Mouse (Mus musculus) liver, embryonic 12.5 days (tissue): ENCODE results near the gene Irak3. TPM values are rescaled to one million over a fixed set of nuclear protein-coding genes. Genes with fewer than 3 reads are reported as not detected.
A peak's percentile ranks its signal among the peaks of the same experiment; 100 is the strongest.

Experiments used
- ATAC-seq: fragments of 200-750 bp; cut with Nextera tagmentation; 2 replicates; pipeline ENCODE4 v1.8.0; 2017; ENCODE audit warnings: moderate number of reproducible peaks, mild to moderate bottlenecking, moderate library complexity
- H3K27ac ChIP-seq: fragments of 300-500 bp; sonication (generic); 2 replicates; pipeline ENCODE4 v1.5.1; 2016; ENCODE audit warnings: mild to moderate bottlenecking
- H3K27me3 ChIP-seq: fragments of 300-500 bp; sonication (generic); replicated peaks from 2 replicates; pipeline ENCODE4 v1.6.1; 2016; ENCODE audit warnings: mild to moderate bottlenecking, moderate library complexity
- H3K36me3 ChIP-seq: fragments of 300-500 bp; sonication (generic); 2 replicates; pipeline ENCODE4 v1.6.1; 2016; ENCODE audit warnings: mild to moderate bottlenecking, moderate library complexity
- H3K4me1 ChIP-seq: fragments of 300-500 bp; sonication (generic); 2 replicates; pipeline ENCODE4 v1.6.1; 2016
- H3K4me2 ChIP-seq: fragments of 300-500 bp; sonication (generic); 2 replicates; pipeline ENCODE4 v1.6.1; 2016; ENCODE audit warnings: mild to moderate bottlenecking, moderate library complexity
- H3K4me3 ChIP-seq: fragments of 300-500 bp; sonication (generic); 2 replicates; pipeline ENCODE4 v1.5.1; 2016; ENCODE audit warnings: mild to moderate bottlenecking, moderate library complexity
- H3K9ac ChIP-seq: fragments of 300-500 bp; sonication (generic); 2 replicates; pipeline ENCODE4 v1.6.1; 2016; ENCODE audit warnings: mild to moderate bottlenecking, moderate library complexity
- H3K9me3 ChIP-seq: fragments of 300-500 bp; sonication (generic); replicated peaks from 2 replicates; pipeline ENCODE4 v1.6.1; 2016; ENCODE audit warnings: mild to moderate bottlenecking, moderate library complexity
- WGBS: fragments of 180-500 bp; shearing (Covaris S2); methylation state at CpG from one replicate; pipeline ENCODE4 v1.1.7; 2016; ENCODE audit not compliant: insufficient replicate concordance; 5-methylcytosine and 5-hydroxymethylcytosine counted together
- polyA plus RNA-seq: library from polyadenylated mRNA; unstranded; fragments of >200 nt; fragmentation: Nextera tagmentation; extraction: Ambion mirVana; gene quantifications from 2 replicates; pipeline ENCODE4 v1.2.1, GENCODE M21; 2016

Gene Irak3
- polyA plus RNA-seq, 1 experiment from 2014 or later = 0.82 TPM

DNA sequence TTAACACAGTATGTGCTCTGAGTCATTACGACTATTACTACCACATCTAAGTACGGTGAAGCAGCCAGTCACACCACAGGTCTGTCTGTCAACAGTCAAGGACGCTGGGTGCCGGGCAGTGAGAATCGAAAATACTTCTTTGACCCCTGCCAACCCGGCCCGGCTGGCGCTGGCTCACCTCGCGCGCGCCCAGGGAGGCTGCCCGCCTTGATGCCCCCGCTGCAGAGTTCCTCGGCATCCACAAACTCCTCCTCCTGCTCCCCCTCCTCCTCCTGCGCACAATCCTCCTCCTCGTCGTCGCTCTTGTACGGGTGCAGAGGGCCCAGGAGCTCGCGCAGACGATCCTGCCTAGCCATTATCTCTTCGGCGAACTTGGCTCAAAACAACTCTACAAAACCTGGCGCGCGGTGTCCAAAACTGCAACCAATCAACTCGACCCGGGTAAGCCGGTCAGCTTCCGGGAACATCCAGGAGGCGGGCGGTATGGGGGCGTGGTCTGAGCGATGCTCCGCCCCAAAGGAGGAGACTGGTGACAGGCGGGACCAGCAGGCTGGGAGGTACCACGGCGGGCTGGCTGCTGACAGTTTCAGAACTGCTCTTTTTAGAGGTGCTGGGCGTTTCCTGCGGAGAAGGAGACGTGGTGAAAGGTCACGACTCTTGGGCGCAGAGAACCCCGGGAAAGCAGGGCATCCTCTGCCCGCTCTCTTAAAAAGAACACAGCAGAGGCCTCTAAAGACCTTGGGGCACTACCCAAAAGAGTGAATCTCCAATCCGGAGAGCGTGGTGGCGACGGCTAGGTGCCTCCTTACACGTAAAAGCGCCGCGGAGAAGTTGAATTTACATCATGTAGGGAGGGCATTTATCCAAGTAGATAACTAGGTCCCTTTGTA is 89.2 kb downstream of the Irak3 start, which contains the start of gene Helb:
Gene Helb (minus strand): TSS at position 481 of the 890 bp plus-strand sequence.
- H3K27me3 ChIP-seq = no peaks in the 10 kb centered on the region
- H3K9me3 ChIP-seq = no peaks in the 10 kb centered on the region
- peak; percentile 99 for ATAC-seq
- H3K4me1 ChIP-seq = peaks cover 18% of the 10 kb centered on the region
- H3K4me2 ChIP-seq = peak within 1 kb of the TSS; percentile 78
- H3K9ac ChIP-seq = peak within 1 kb of the TSS; percentile 85
- WGBS = under 1% methylated on average over 55 of the region's 55 CpGs
- peak within 1 kb of the TSS; percentile 98 for H3K27ac ChIP-seq
- peaks cover 31% of the 10 kb centered on the region for H3K36me3 ChIP-seq
- H3K4me3 ChIP-seq = peak within 1 kb of the TSS; percentile 79

DNA sequence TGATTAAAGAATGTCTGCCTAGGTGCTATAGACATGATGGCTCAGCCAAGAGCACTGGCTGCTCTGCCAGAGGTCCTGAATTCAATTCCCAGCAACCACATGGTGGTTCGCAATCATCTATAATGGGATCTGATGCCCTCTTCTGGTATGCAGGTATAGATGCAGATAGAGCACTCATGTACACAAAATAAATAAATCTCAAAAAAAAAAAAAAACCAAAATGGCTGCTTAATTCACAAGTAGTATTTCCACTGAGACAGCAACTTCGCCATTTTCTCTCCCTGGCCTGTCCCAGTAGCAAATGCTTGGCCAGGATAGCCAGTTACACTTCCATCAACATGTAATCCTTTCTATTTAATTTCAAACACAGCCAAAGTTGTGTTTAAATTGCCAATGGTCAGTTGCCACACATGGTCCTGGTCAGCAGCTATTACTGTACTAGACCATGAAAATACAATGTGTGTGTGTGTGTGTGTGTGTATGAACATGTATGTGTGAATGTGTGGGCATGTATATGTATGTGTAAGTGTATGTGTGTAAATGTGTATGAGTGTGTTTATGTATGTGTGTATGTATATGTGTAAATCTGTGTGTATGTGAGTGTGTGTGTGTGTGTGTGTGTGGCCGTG is 90.1 kb downstream of the Irak3 start:
- Histone ChIP-seq H3K4me2 (peak overlapping the region; percentile 78), H3K36me3 (peaks cover 40% of the 10 kb centered on the region), H3K27ac (peak overlapping the region; percentile 98), H3K4me1 (peaks cover 18% of the 10 kb centered on the region), H3K4me3 (peak overlapping the region; percentile 79), H3K9me3 (no peaks in the 10 kb centered on the region), H3K9ac (peak overlapping the region; percentile 85), H3K27me3 (no peaks in the 10 kb centered on the region)
- ATAC-seq = no peak
- WGBS = 71% methylated on average over 3 of the region's 3 CpGs

DNA sequence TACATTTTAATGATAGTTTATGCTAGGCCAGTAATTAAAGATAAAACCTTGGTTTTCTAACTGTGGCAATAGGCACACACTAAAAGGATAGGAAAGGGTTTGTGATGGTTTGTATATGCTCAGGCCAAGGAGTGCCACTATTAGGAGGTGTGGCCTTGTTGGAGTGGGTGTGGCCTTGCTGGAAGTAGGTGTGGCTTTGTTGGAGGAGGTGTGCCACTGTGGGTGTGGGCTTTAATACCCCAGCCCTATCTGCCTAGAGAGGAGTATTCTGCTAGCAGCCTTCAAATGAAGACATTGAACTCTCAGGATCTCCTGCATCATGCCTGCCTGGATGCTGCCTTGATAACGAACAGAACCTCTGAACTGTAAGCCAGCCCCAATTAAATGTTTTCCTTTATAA is 101.1 kb downstream of the Irak3 start:
- Histone ChIP-seq H3K27ac (no peak overlapping the region), H3K27me3 (no peaks in the 10 kb centered on the region), H3K4me3 (no peak overlapping the region), H3K36me3 (peaks cover 88% of the 10 kb centered on the region), H3K9ac (no peak overlapping the region), H3K9me3 (no peaks in the 10 kb centered on the region), H3K4me2 (no peak overlapping the region), H3K4me1 (no peaks in the 10 kb centered on the region)
- ATAC-seq = no peak
- WGBS = 89% methylated on average over 1 of the region's 1 CpGs

DNA sequence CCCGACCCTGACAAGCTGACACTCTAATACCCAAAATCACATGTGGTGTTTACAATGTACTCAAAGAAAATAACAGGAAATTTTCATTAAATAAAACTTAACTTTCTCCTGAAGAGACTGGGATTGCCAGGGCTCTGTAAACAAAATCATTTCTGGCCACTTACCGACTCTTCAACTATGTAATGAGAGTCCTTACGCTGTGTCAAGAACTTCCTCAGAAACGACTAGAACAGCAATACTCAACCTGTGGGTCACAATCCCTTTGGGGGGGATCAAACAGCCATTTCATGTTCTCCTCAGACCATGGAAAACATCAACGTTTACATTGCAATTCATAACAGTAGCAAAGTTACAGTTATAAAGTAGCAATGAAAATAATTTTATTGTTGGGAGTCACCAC is 104.4 kb downstream of the Irak3 start:
- H3K9me3 ChIP-seq = no peaks in the 10 kb centered on the region
- H3K4me1 ChIP-seq = no peaks in the 10 kb centered on the region
- H3K27ac ChIP-seq = no peak overlapping the region
- H3K4me3 ChIP-seq = no peak overlapping the region
- H3K4me2 ChIP-seq = no peak overlapping the region
- H3K27me3 ChIP-seq = no peaks in the 10 kb centered on the region
- peaks cover 88% of the 10 kb centered on the region for H3K36me3 ChIP-seq
- 82% methylated on average over 5 of the region's 5 CpGs for WGBS
- no peak for ATAC-seq
- H3K9ac ChIP-seq = no peak overlapping the region

DNA sequence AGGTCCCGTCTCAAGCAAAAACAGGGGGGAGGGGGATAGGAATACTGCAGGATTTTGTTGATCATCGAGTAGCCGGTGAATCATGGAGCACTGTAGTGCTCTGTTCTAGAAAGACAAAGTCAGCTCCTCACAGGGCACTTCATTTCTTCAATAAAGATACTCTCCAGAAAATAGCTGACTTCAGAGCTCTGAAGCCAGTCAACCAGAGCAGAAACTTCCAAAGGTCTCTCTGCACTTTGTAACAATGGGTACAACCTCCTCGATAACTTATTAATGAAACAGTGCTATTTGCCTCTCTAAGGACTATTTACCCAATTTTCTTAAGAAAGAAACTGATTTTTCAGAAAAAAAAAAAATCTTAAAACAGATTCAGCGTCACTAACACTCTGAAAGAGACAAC is 106.2 kb downstream of the Irak3 start:
- no peaks in the 10 kb centered on the region for H3K27me3 ChIP-seq
- 84% methylated on average over 5 of the region's 5 CpGs for WGBS
- no peak overlapping the region for H3K27ac ChIP-seq
- no peaks in the 10 kb centered on the region for H3K9me3 ChIP-seq
- H3K4me1 ChIP-seq = no peaks in the 10 kb centered on the region
- no peak overlapping the region for H3K4me3 ChIP-seq
- no peak overlapping the region for H3K4me2 ChIP-seq
- H3K36me3 ChIP-seq = peaks cover 91% of the 10 kb centered on the region
- H3K9ac ChIP-seq = no peak overlapping the region
- ATAC-seq = no peak

DNA sequence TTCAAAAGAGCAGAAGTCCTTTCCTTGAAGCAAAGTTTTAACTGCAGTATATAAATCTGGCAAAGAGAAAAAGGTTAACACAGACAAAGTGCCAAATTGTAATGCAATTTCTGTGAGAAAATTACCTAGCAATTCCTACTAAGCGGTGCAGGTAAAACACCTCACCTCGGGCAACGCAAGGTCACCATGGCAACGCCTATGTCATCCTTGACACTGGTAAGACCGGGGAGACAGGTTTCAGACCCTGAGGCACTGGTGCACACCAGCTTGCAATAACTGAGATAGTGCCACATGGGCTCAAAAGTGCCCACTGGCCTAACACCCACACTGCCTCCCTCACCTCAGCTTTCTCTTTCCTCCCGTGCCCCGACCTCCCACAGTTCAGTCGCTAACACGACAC is 106.8 kb downstream of the Irak3 start:
- Histone ChIP-seq H3K4me1 (no peaks in the 10 kb centered on the region), H3K36me3 (peaks cover 86% of the 10 kb centered on the region), H3K4me2 (no peak overlapping the region), H3K27me3 (no peaks in the 10 kb centered on the region), H3K9me3 (no peaks in the 10 kb centered on the region), H3K9ac (no peak overlapping the region), H3K27ac (no peak overlapping the region), H3K4me3 (no peak overlapping the region)
- WGBS = 90% methylated on average over 9 of the region's 9 CpGs
- no peak for ATAC-seq

DNA sequence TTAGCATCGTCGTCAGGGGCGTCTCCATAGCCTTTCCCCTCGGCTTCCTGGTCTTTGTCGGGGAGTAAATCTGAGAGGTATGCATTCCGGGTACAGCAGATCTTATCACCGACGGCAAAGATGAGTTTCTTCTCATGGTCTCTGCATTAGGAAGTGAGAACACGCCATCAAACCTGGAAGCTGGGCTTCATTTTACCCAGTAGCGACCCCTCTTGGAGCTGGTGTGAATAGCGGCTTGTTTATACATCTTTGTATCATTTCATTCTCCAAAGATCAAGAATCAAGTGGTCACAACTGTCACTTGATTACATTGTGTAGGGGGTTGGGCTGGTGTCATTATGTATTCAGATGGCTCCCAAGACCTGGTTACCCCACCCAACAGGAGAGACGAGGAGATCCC is 109.4 kb downstream of the Irak3 start:
- Histone ChIP-seq H3K4me2 (no peak overlapping the region), H3K27me3 (no peaks in the 10 kb centered on the region), H3K9me3 (no peaks in the 10 kb centered on the region), H3K9ac (no peak overlapping the region), H3K4me1 (no peaks in the 10 kb centered on the region), H3K4me3 (no peak overlapping the region), H3K36me3 (peaks cover 90% of the 10 kb centered on the region), H3K27ac (no peak overlapping the region)
- ATAC-seq = no peak
- WGBS = 86% methylated on average over 12 of the region's 12 CpGs

Other genes starting within 250 kb of the Irak3 start
- 10.0 and 10.7 TPM in 2 replicates for gene Helb, start 89.1 kb downstream of the Irak3 start, polyA plus RNA-seq
- gene Tmbim4, start 540 bp downstream of the Irak3 start, polyA plus RNA-seq = 76.1 and 86.1 TPM in 2 replicates
- gene Llph, start 24.9 kb upstream of the Irak3 start, polyA plus RNA-seq = 55.2 and 55.5 TPM in 2 replicates